Mouse (Mus musculus) heart, embryonic 13.5 days (tissue): Measurements from ENCODE around the gene Gabarap. TPM values are rescaled to one million over a fixed set of nuclear protein-coding genes. Genes with fewer than 3 reads are reported as not detected.
A peak's percentile ranks its signal among the peaks of the same experiment; 100 is the strongest.

ENCODE experiments used
- ATAC-seq: fragments of 200-750 bp; cut with Nextera tagmentation; 2 replicates; pipeline ENCODE4 v1.8.0; 2017; ENCODE audit warnings: moderate TSS enrichment; ENCODE audit not compliant: insufficient number of reproducible peaks, low FRiP score, low TSS enrichment; ENCODE audit errors: extremely low read depth
- H3K27ac ChIP-seq: fragments of 300-500 bp; sonication (generic); replicated peaks from 2 replicates; pipeline ENCODE4 v1.5.1; 2015; ENCODE audit warnings: moderate library complexity, mild to moderate bottlenecking, inconsistent platforms
- H3K27me3 ChIP-seq: fragments of 300-500 bp; sonication (generic); replicated peaks from 2 replicates; pipeline ENCODE4 v1.6.1; 2015; ENCODE audit warnings: mild to moderate bottlenecking, inconsistent platforms
- H3K36me3 ChIP-seq: fragments of 300-500 bp; sonication (generic); 2 replicates; pipeline ENCODE4 v1.6.1; 2015; ENCODE audit warnings: mild to moderate bottlenecking, inconsistent platforms
- H3K4me1 ChIP-seq: fragments of 300-500 bp; sonication (generic); 2 replicates; pipeline ENCODE4 v1.6.1; 2015; ENCODE audit warnings: inconsistent platforms
- H3K4me2 ChIP-seq: fragments of 300-500 bp; sonication (generic); 2 replicates; pipeline ENCODE4 v1.6.1; 2015; ENCODE audit warnings: inconsistent platforms, mild to moderate bottlenecking, moderate library complexity
- H3K4me3 ChIP-seq: fragments of 300-500 bp; sonication (generic); 2 replicates; pipeline ENCODE4 v1.5.1; 2015; ENCODE audit warnings: moderate library complexity, mild to moderate bottlenecking, inconsistent platforms
- H3K9ac ChIP-seq: fragments of 300-500 bp; sonication (generic); 2 replicates; pipeline ENCODE4 v1.6.1; 2015; ENCODE audit warnings: inconsistent platforms, mild to moderate bottlenecking, moderate library complexity
- H3K9me3 ChIP-seq: fragments of 300-500 bp; sonication (generic); 2 replicates; pipeline ENCODE4 v1.6.1; 2016; ENCODE audit warnings: inconsistent platforms
- WGBS: fragments of 180-500 bp; shearing (Covaris S2); methylation state at CpG from one replicate; pipeline ENCODE4 v1.1.7; 2015; ENCODE audit warnings: mixed read lengths; 5-methylcytosine and 5-hydroxymethylcytosine counted together
- polyA plus RNA-seq: library from polyadenylated mRNA; unstranded; fragments of >200 nt; fragmentation: Nextera tagmentation; extraction: Ambion mirVana; gene quantifications from 2 replicates; pipeline ENCODE4 v1.2.1, GENCODE M21; 2015

Gabarap gene
- polyA plus RNA-seq, 1 experiment from 2014 or later = 456 TPM

DNA sequence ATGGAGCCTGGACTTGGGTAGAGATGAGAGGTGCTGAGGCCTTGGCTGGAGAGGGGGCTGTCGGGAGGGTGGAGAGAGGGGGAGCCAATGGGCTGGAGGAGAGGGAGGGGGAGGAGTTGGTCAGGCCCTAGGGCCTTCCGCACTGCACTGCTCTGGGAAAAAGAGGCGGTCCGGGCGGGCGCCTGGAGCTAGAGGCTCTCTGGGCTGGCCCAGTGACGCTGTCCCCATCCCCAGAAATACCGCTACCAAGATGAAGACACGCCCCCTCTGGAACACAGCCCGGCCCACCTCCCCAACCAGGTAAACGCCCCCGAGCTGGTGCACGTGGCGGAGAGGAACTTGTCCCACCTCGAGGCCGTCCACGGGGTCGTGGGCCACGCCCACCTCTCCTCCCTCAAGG, 35.7 kb downstream of the Gabarap start:
- Histone ChIP-seq H3K36me3 (peaks cover 11% of the 10 kb centered on the region), H3K27me3 (peaks cover 7% of the 10 kb centered on the region; the same call in 1 of the 2 replicates), H3K4me3 (peak overlapping the region; percentile 37), H3K27ac (peak overlapping the region; percentile 28), H3K9me3 (no peaks in the 10 kb centered on the region), H3K4me2 (peak overlapping the region; percentile 65), H3K4me1 (peaks cover 74% of the 10 kb centered on the region), H3K9ac (peak overlapping the region; percentile 42)
- peak; percentile 43; the same call in 1 of the 2 replicates for ATAC-seq
- 3% methylated on average over 19 of the region's 19 CpGs for WGBS

DNA sequence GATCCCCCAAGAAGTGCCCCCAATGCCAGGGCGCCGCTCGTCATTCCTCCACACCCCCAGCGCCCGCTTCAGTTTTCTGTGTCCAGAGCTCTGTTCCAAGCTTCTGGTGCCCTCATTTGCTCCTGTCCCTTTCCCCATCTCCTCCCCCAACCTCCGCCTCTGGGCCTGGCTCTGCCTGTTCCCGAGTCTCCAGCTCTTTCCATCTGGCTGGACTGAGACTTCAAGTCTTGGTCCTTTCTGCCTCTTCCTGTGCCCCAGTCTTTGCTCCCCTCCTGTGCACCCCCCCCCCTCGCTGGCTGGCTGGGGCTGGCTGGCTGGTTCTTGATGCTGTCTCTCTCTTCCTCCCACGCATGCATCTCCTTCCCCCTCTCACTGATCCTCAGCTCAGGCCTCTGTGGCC, 36.5 kb downstream of the Gabarap start:
- peaks cover 18% of the 10 kb centered on the region for H3K36me3 ChIP-seq
- H3K27ac ChIP-seq = peak overlapping the region; percentile 10
- no peaks in the 10 kb centered on the region for H3K9me3 ChIP-seq
- H3K4me2 ChIP-seq = peak overlapping the region; percentile 65
- peak overlapping the region; percentile 37 for H3K4me3 ChIP-seq
- H3K4me1 ChIP-seq = peaks cover 68% of the 10 kb centered on the region
- peak overlapping the region; percentile 42 for H3K9ac ChIP-seq
- no peak for ATAC-seq
- H3K27me3 ChIP-seq = peaks cover 7% of the 10 kb centered on the region; the same call in 1 of the 2 replicates
- WGBS = 42% methylated on average over 9 of the region's 9 CpGs

- Histone ChIP-seq H3K4me1 (peaks cover 59% of the 10 kb centered on the region), H3K4me2 (peak overlapping the region; percentile 65), H3K9ac (peak overlapping the region; percentile 66), H3K27me3 (peaks cover 7% of the 10 kb centered on the region; the same call in 1 of the 2 replicates), H3K9me3 (no peaks in the 10 kb centered on the region), H3K4me3 (peak overlapping the region; percentile 31), H3K36me3 (peaks cover 28% of the 10 kb centered on the region), H3K27ac (peak overlapping the region; percentile 69)
- no peak for ATAC-seq
- WGBS = 28% methylated on average over 12 of the region's 12 CpGs
Observed at GRCm38 (mm10) chr11:70028401-70029129, 37.6 kb downstream of the Gabarap start.

GRCm38 (mm10) chr11:70029130-70029801, 38.3 kb downstream of the Gabarap start:
- Histone ChIP-seq H3K4me3 (peak overlapping the region; percentile 31), H3K27ac (peak overlapping the region; percentile 69), H3K9me3 (no peaks in the 10 kb centered on the region), H3K9ac (peak overlapping the region; percentile 66; the same call in 1 of the 2 replicates), H3K4me1 (peaks cover 53% of the 10 kb centered on the region), H3K4me2 (peak overlapping the region; percentile 65), H3K36me3 (peaks cover 31% of the 10 kb centered on the region), H3K27me3 (peaks cover 7% of the 10 kb centered on the region; the same call in 1 of the 2 replicates)
- under 1% methylated on average over 20 of the region's 20 CpGs for WGBS
- ATAC-seq = peak; percentile 69

DNA sequence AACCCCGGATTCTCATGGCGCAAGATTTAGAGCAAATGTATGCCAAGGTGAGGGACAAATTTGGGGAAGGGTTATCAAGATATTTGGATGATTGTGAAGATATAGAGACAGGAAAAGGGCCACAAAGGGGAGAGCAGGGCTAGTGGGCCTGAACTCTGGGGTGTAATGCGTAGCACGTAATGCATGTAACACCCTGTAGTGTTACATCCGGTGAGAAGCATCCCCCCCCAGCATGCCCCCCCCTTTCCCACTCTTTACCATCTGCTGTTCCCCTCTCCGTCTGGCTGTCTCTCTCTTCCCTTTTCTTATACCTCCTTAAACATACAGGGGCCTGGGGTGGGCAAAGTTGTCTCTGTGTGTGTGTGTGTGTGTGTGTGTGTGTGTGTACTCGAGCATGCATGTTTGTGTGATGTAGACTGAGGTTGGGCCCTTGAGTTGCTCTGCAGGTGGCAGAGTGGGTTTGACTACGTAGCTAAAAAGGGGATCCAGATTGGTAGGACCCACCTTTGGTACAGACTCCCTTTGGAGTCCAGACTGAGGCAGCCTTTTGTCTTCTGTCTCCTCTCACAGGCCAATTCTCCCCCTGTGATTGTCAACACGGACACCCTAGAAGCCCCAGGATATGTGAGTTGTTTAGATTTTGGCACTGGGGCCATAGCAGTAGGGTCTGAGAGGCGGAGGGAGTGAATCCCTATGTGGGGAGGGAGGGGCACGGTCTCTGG, 39.0 kb downstream of the Gabarap start:
- H3K27ac ChIP-seq = 0 out of 2 replicates have a peak overlapping the region, but pooled peaks have one; percentile 69
- peaks cover 32% of the 10 kb centered on the region for H3K36me3 ChIP-seq
- H3K4me3 ChIP-seq = peak overlapping the region; percentile 31; the same call in 1 of the 2 replicates
- H3K4me2 ChIP-seq = peak overlapping the region; percentile 65
- no peaks in the 10 kb centered on the region for H3K9me3 ChIP-seq
- 0 out of 2 replicates have a peak overlapping the region, but pooled peaks have one; percentile 44 for H3K9ac ChIP-seq
- H3K27me3 ChIP-seq = peaks cover 7% of the 10 kb centered on the region; the same call in 1 of the 2 replicates
- WGBS = 44% methylated on average over 11 of the region's 11 CpGs
- H3K4me1 ChIP-seq = peaks cover 51% of the 10 kb centered on the region
- ATAC-seq = no peak

DNA sequence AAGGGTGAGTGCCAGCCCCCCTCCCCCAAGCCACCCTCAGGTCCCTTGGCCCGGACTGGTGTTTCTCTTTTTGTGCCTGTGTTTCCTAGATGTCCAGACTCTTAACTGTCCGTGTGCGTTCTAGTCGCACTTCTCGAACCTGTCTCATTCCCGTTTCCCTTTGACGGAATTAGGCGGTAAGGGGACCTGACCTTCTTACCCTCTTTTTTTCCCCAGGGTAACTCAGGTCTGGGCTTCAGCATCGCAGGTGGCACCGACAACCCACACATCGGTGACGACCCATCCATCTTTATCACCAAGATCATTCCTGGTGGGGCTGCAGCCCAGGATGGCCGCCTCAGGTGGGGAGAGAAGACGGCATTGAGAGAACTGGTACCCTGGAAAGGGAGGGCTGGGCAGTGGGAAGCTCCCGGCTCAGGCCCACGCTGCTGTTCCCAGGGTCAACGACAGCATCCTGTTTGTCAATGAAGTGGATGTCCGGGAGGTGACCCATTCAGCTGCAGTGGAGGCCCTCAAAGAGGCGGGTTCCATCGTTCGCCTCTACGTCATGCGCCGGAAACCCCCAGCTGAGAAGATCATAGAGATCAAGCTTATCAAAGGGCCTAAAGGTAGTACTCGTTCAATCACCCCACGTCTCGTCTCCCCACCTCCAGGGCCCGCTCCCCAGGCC, 39.8 kb downstream of the Gabarap start:
- Histone ChIP-seq H3K27me3 (peaks cover 7% of the 10 kb centered on the region; the same call in 1 of the 2 replicates), H3K36me3 (peaks cover 38% of the 10 kb centered on the region), H3K9me3 (no peaks in the 10 kb centered on the region), H3K4me1 (peaks cover 46% of the 10 kb centered on the region), H3K9ac (no peak overlapping the region), H3K27ac (no peak overlapping the region), H3K4me3 (no peak overlapping the region), H3K4me2 (no peak overlapping the region)
- 90% methylated on average over 28 of the region's 28 CpGs for WGBS
- no peak for ATAC-seq

DNA sequence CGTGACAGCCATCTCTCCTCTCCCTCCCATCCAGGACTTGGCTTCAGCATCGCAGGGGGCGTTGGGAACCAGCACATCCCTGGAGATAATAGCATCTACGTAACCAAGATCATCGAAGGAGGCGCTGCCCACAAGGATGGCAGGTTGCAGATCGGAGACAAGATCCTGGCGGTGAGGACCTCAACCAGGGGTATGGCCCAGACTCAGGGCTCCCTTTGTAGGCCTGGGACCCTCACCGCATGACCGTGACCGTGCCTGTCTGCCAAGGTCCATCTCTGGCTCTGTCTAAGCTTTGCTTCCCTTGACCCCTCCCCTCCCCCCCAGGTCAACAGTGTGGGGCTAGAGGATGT, 40.4 kb downstream of the Gabarap start:
- Histone ChIP-seq H3K36me3 (peaks cover 42% of the 10 kb centered on the region), H3K4me2 (no peak overlapping the region), H3K4me3 (no peak overlapping the region), H3K27ac (no peak overlapping the region), H3K4me1 (peaks cover 41% of the 10 kb centered on the region), H3K27me3 (peaks cover 7% of the 10 kb centered on the region; the same call in 1 of the 2 replicates), H3K9ac (no peak overlapping the region), H3K9me3 (no peaks in the 10 kb centered on the region)
- WGBS = 92% methylated on average over 11 of the region's 11 CpGs
- no peak for ATAC-seq

DNA sequence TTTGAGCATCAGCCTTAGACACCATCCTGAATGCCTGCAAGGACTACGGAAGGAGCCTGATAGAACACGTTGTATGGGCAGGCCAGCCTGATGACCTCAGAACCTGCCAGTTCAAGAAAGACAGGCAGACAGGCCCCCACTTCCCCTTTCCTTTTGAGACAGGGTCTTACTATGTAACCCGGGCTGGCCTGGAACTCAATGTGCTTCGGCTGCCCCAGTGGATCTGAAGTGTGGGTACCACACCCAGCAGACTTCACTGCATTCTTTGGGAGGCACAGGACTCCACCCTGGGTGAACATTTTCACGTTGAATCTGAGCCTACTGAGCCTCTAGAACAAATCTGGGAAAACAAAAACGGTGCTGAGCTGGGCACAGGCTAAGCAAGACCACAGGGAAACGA, 47.2 kb downstream of the Gabarap start:
- H3K4me3 ChIP-seq = no peak overlapping the region
- WGBS = 68% methylated on average over 7 of the region's 7 CpGs
- no peak overlapping the region for H3K9ac ChIP-seq
- no peak overlapping the region for H3K4me2 ChIP-seq
- H3K4me1 ChIP-seq = no peaks in the 10 kb centered on the region
- ATAC-seq = no peak
- H3K9me3 ChIP-seq = no peaks in the 10 kb centered on the region
- no peaks in the 10 kb centered on the region for H3K27me3 ChIP-seq
- no peak overlapping the region for H3K27ac ChIP-seq
- peaks cover 67% of the 10 kb centered on the region for H3K36me3 ChIP-seq

GRCm38 (mm10) chr11:70039631-70040030, 48.7 kb downstream of the Gabarap start:
- WGBS = 85% methylated on average over 10 of the region's 10 CpGs
- no peak for ATAC-seq
- no peak overlapping the region for H3K9ac ChIP-seq
- H3K4me2 ChIP-seq = no peak overlapping the region
- H3K4me3 ChIP-seq = no peak overlapping the region
- peaks cover 73% of the 10 kb centered on the region for H3K36me3 ChIP-seq
- H3K27ac ChIP-seq = no peak overlapping the region
- no peaks in the 10 kb centered on the region for H3K9me3 ChIP-seq
- no peaks in the 10 kb centered on the region for H3K4me1 ChIP-seq
- no peaks in the 10 kb centered on the region for H3K27me3 ChIP-seq

- H3K36me3 ChIP-seq = peaks cover 75% of the 10 kb centered on the region
- H3K4me2 ChIP-seq = no peak overlapping the region
- H3K27ac ChIP-seq = no peak overlapping the region
- H3K9ac ChIP-seq = no peak overlapping the region
- 79% methylated on average over 7 of the region's 7 CpGs for WGBS
- H3K27me3 ChIP-seq = no peaks in the 10 kb centered on the region
- no peaks in the 10 kb centered on the region for H3K4me1 ChIP-seq
- H3K9me3 ChIP-seq = no peaks in the 10 kb centered on the region
- ATAC-seq = no peak
- no peak overlapping the region for H3K4me3 ChIP-seq
Observed at GRCm38 (mm10) chr11:70040184-70040583, 49.2 kb downstream of the Gabarap start.
